Mouse (Mus musculus) gastrocnemius, postnatal 36 days (tissue): ENCODE measurements around the gene Dpy19l3. TPM values are rescaled to one million over a fixed set of nuclear protein-coding genes. Genes with fewer than 3 reads are reported as not detected.

ENCODE experiments used
- DNase-seq, 2 experiments: peaks; one replicate each; pipeline ENCODE4 v3.0.0; 2022
- intact Hi-C: fragments of 180-260 bp; cut with DNase I; formaldehyde crosslinking; loops from one replicate; pipeline ENCODE4 v1.15.1; 2025
- total RNA-seq, 2 experiments: library from RNA; stranded (reverse); gene quantifications; 2 replicates each; pipeline ENCODE4 v1.2.3; 2021

The Dpy19l3 gene
- total RNA-seq, 2 experiments from 2014 or later = 3.3 to 3.7 TPM

- no peak for DNase-seq
- intact Hi-C loops = no loop called here
Measured at GRCm38 (mm10) chr7:35753319-35754032, 778 bp downstream of the Dpy19l3 start.

GRCm38 (mm10) chr7:35750873-35751272, 3.4 kb downstream of the Dpy19l3 start:
- no peak for DNase-seq
- intact Hi-C loops = no loop called here

DNA sequence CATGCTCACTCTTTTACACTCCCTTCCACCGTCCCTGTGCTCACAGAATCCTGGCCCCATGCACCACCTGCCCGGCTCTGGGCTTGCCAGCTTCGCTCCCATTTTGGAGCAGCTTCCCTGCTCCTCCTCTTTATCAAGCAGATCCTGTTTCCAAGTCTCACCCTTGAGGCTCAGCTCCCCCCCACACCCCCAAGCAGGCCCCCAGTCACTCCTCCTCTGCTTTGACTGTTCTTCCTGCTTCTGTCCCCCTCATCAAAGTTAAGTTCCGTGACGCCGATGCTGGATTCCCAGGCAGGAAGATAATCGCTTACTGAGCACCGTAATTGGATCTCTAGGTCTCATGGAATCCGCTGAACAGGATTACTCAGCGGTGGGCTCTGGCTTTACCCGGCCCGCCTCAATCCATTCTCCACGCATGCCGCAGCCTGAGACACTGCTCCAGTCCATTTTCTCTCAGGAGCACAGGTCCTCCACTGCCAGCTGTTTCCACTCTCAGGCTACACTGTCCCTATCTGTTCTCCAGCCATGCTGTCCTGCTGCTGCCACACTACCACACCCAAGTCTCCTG, 6.8 kb downstream of the Dpy19l3 start:
- intact Hi-C loops = no loop called here
- no peak for DNase-seq

DNA sequence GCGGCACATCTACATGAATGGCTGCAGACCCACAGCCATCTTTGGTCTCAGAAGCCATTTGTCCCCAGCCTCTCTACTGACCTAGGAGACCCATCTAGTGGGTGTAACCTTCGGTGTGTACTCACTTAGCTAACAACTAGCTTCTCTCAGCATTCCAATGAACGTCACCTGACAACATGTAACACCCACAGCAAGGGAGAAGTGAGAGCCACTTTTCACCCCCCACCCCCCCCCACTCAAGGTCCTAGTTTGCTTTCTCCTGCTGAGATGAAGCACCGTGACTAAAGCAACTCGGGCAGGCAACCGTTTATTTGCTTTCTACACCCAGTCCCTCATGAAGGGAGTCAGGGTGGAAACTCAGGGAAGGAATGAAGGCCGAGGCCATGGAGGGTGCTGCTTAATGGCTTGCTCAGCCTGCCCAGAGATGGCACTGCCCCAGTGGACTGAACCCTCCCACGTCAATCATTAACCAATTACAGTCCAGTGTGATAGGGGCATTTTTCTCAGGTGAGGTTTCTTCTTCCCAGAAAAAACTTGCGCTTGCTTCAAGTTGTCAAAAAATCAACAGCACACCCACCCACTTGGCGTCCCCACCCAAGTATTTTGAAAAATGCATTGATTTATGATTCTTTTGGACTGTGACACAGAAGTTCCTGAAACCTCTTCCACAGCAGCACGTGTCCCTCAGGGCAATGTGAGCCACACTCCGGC, 7.4 kb downstream of the Dpy19l3 start:
- DNase-seq = no peak

DNA sequence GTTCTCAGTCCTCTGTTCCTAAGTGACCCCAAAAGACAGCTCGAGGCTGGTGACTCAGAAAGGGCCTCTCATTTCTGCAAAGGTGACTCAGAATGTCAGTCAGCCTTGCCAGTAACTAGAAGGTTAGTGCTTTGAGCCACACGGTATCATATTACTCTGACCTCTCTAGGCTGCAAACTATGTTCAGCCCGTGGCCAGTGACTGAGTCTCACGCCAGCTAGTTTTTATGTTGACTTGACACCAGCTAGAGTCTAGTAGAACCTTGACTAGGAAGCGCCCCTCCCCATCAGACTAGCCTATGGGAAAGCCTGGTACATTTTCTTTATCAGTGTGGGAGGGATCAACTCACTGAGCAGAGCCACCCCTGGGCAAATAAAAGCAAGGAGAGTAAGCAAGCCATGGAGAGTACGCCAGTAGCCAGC, 9.0 kb downstream of the Dpy19l3 start:
- peak in 1 of 2 experiments; percentile 30 for DNase-seq
- intact Hi-C loops = no loop called here

More for the DNA sequence above, 7.4 kb downstream of the Dpy19l3 start:
- intact Hi-C loops = no loop called here

DNA sequence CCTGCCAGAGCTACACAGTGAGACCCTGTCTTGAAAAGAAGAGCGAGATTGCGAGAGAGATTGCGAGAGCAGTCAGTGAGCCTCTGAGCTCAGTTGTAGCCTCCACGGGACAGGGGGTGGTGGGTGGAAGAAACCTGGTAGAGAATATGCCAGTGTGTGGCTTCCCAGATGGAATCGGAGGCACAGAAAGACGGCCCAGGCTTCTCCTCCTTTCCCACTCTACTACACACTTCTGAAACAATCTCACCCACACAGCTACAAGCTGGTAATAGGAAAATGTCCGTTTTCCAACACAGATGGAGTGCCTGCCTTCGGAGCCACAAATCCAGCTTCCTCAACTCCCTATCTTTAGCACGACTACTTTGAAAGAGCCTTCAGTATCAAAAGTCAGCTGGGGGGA, 9.5 kb downstream of the Dpy19l3 start:
- no peak for DNase-seq
- intact Hi-C loops = no loop called here

DNA sequence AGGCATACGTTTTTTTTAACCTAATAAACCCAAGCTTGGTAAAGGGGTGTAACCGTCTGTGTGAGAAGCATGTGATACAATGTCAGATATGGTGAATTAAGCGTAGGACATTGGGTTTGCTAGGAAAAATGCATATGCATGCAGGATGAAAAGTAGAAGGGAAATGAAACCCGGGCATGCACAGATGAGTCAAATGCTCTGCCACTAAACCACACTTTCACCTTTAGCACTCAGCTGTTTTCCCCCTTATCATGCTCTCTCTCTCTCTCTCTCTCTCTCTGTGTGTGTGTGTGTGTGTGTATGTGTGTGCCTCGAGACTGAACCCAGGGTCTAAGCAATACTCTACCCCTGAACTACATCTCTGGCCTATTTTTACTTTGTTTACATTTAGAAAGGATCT, 11.9 kb downstream of the Dpy19l3 start:
- no peak for DNase-seq
- intact Hi-C loops = no loop called here

GRCm38 (mm10) chr7:35741858-35742257, 12.4 kb downstream of the Dpy19l3 start:
- no peak for DNase-seq
- intact Hi-C loops = no loop called here

GRCm38 (mm10) chr7:35740489-35741230, 13.6 kb downstream of the Dpy19l3 start:
- peak; percentile 28 to 40 for DNase-seq
- intact Hi-C loops = no loop called here

- intact Hi-C loops = no loop called here
- DNase-seq = no peak
Measured at GRCm38 (mm10) chr7:35738871-35739270, 15.4 kb downstream of the Dpy19l3 start.

DNA sequence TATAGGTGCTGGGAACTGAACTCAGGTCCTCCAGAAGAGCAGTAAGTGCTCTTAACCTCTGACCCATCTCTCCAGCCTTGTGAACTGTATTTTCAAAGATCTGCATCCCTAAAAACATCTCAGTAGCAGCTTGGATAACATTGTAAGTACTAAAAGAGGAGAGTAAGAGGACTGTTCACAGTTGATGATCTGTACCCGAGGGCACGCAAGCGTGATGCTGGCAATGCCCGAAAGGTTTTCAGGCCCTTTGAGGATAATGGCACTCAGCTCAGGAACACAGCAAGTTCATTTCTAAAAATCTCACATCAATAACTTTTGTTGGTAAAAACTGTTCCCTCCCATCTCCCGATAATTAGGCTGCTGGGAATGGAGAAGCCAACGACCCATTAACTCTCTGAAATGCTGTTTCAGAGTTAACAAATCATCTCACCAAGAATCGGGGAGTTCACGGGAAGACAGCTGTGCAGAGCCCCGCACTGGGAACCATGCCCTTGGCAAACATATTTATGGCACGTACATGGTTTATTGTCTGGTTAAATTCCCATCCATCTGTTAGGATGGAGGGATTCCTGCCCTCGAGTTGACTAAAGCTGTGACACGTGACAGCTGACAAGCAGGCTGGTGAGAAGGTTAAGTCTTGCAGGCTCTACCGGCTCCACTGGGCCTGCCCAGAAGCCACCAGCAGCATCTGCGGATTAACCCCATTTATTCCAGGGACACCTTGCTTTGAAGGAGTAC, 20.8 kb downstream of the Dpy19l3 start:
- intact Hi-C loops = loop anchor here (5.0 kb wide), 1 partner anchor 41 kb away; no protein-coding TSS in a partner anchor
- DNase-seq = no peak

DNA sequence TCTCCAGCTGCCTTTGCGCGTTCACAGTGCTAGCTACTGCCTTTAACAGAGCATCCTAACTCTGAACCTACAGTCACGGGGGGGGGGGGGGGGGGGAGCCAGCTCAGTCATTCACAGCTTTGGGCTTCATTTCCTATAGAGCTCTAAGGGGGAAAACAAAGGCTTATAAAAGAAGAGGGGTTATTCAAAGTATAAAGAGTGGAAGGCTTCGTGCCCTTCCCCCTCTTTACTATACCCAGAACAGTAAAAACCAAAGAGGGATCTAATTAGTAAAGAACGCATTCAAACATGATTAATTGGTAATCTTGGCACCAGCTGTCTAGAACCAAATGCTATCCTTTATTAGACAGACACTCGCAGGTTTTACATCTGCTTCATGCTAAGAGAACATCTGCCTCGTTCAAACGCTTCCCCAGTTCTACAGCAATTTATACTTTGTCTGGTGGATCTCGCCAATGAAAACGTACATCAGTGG, 21.6 kb downstream of the Dpy19l3 start:
- intact Hi-C loops = loop anchor here (5.0 kb wide), 1 partner anchor 40 kb away; no protein-coding TSS in a partner anchor
- no peak for DNase-seq

DNA sequence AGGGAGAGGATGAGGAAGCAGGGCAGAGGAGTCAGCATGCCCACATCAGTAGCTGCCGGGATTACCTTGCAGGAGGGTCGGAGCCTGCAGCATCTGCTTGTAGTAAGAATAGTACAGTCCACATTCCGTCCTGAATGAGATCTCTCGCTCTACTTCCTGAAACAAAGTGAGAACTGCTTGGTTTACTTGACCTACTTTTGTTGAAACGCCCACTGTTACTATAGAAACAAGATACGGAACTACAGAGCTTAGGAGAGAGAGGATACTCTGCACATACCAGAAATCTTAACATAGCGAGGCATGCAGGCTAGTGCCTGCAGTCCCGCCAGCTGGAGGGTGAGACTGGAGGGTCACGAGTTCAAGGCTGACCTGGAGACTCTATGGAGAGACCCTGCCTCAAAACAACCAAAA, 24.6 kb downstream of the Dpy19l3 start:
- intact Hi-C loops = loop anchor here (5.0 kb wide), 1 partner anchor 37 kb away; no protein-coding TSS in a partner anchor
- no peak for DNase-seq

GRCm38 (mm10) chr7:35728376-35728775, 25.9 kb downstream of the Dpy19l3 start:
- no peak for DNase-seq
- intact Hi-C loops = no loop called here

DNA sequence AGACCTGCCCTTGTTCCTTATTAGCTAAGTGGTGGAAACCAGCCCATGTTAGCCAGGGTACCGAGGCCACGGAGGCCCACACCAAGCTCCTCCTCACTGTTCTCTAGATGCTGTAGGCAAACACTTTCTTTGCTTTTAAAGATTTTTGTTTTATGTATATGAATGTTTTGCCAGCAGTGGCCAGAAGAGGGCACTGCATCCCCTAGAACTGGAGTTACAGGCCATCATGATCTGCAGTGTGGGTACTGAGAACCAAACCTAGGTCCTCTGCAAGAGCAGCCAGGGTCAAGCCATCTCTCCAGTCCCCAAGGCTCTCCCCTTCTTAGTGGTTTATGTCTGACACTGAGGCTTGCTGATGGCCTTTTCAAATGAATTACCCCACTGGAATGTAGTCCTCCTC, 31.2 kb downstream of the Dpy19l3 start:
- intact Hi-C loops = no loop called here
- no peak for DNase-seq

- intact Hi-C loops = no loop called here
- no peak for DNase-seq
Measured at GRCm38 (mm10) chr7:35718421-35719178, 35.7 kb downstream of the Dpy19l3 start.

GRCm38 (mm10) chr7:35710366-35710765, 43.9 kb downstream of the Dpy19l3 start:
- DNase-seq = no peak
- intact Hi-C loops = no loop called here

GRCm38 (mm10) chr7:35708101-35708500, 46.2 kb downstream of the Dpy19l3 start:
- DNase-seq = no peak
- intact Hi-C loops = no loop called here

DNA sequence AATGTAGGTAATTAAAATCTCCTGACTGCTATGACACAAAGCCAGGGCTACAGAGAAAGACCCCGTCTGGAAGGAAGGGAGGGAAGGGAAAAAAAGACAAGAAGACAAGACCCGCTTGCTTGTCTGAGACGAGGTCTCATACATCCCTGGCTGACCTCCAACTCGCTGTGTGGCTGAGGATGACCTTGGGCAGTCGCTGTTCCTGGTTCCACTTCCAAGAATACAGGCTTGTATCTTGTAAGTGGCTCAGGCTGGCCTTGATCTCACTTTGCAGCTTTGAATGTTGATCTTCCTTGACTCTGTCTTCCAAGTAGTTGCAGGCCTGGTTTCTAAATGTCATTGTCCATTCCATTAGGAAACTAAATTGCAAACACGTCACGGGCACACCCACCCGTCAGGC, 55.2 kb downstream of the Dpy19l3 start:
- DNase-seq = no peak
- intact Hi-C loops = no loop called here
